Mouse (Mus musculus) liver, embryonic 14.5 days (tissue): ENCODE data around the gene Usp34.
"Not testable (repeated sequence)": the region's sequence is repeated elsewhere in the genome, so short reads cannot be mapped to it uniquely, and the experiment has no call there.

Source experiments
- CTCF ChIP-seq: IDR thresholded peaks from 2 replicates; pipeline ENCODE4 v1.5.1; 2016; ENCODE audit warnings: antibody characterized with exemption, low read depth, control low read depth
- EP300 ChIP-seq: IDR thresholded peaks from 2 replicates; pipeline ENCODE4 v1.6.1; 2016; ENCODE audit warnings: antibody characterized with exemption, low read depth

GRCm38 (mm10) chr11:23504801-23505200, 198.1 kb downstream of the Usp34 start:
- TF ChIP-seq CTCF, EP300: not testable (repeated sequence)
